Mouse (Mus musculus): ENCODE measurements around the gene Drc7.

- TF ChIP-seq CTCF (IDR thresholded peaks at IDR 0.05; ENCODE audit: extremely low read depth, insufficient read depth, insufficient read length, insufficient replicate concordance) (no peak), POLR2A (IDR thresholded peaks at IDR 0.05; ENCODE audit: low read depth, low read length) (no peak)
Observed at GRCm38 (mm10) chr8:95015866-95016265, 39.0 kb upstream of the Drc7 start.
